In the genomic region with DNA sequence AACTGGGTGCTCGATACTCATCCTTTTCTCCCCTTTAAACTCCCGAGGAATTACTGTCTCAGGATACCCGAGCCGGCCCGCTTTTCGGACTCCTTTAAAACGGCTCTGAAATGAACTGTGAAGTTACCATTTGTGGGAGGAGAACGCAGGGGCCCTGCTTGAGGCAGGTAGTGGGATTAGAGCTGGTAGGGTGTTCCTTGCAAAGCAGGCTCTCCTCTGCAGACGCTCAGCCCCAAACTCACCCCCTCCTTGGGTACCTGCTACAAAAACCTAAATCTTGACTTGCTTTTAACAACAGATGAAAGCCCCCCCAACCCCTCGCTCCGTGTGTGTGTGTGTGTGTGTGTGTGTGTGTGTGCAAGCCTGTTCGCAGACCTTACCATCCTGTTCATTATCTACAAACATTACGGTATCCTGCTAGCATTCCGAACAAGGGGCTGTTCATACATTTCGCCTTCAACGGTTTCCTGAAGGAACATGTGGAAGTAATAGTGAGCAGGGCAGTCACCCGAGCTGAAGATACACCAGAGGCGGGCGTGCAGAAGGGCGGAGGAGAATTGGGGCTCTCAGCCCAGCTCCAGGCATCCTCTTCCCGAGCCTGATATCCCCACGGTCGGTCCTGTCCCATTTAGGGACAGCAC, we compare ENCODE assay signal across 10 mouse cellular contexts. TPM values are rescaled to one million over a fixed set of nuclear protein-coding genes. Genes with fewer than 3 reads are reported as not detected.
DNase-seq lines count a peak whose midpoint lies in the region; ATAC-seq and TF ChIP-seq lines count a peak whose summit lies in the region.
"Had no signal": no experiment of that assay in that cellular context is flagged by ENCODE, and none has a peak within 500 bp of the region (broad histone marks: within the 10 kb centered on the region; RNA-seq: fewer than 3 reads in every experiment).

No protein-coding gene starts in this region.

- H3K36me3 ChIP-seq in midbrain, embryonic 11.5 days (ENCODE audit: control insufficient read depth, insufficient read depth, low read length): no peaks in the 10 kb centered on the region; the same call in 1 of the 2 replicates
- no peaks in the 10 kb centered on the region for H3K36me3 ChIP-seq in midbrain, postnatal 0 days (ENCODE audit: insufficient read depth, low read length)
- no peaks in the 10 kb centered on the region for H3K36me3 ChIP-seq in forebrain, embryonic 16.5 days (ENCODE audit: control insufficient read depth, insufficient read depth)
- H3K36me3 ChIP-seq in limb, embryonic 10.5 days: peaks cover 8% of the 10 kb centered on the region

- DNase-seq in midbrain, embryonic 11.5 days (ENCODE audit: low spot score, missing footprints): peak; percentile 96
- no peak for DNase-seq in midbrain, postnatal 0 days (ENCODE audit: low spot score)
- DNase-seq in limb, embryonic 10.5 days (ENCODE audit: low spot score): peak; percentile 80
- DNase-seq in yolk sac, embryonic 10.5 days (ENCODE audit: low spot score): peak; percentile 51
- DNase-seq in layer of hippocampus, adult 18-20 months (ENCODE audit: low spot score in 2 of 2): no peak
- no peak for DNase-seq in right cerebral cortex, postnatal 25 days
- DNase-seq in spleen, adult 12 weeks (ENCODE audit: low spot score): no peak
- DNase-seq: thymus, adult 18-20 months had no signal

- WGBS in midbrain, embryonic 11.5 days: 1% methylated on average over 23 of the region's 23 CpGs
- WGBS in midbrain, postnatal 0 days: 1% methylated on average over 23 of the region's 23 CpGs
- WGBS in forebrain, embryonic 16.5 days: 3% methylated on average over 23 of the region's 23 CpGs
- WGBS in limb, embryonic 10.5 days: under 1% methylated on average over 23 of the region's 23 CpGs

- H3K4me1 ChIP-seq in midbrain, embryonic 11.5 days (ENCODE audit: control insufficient read depth, insufficient read depth, low read length): peaks cover 30% of the 10 kb centered on the region
- no peaks in the 10 kb centered on the region; the same call in 1 of the 2 replicates for H3K4me1 ChIP-seq in midbrain, postnatal 0 days (ENCODE audit: insufficient read depth, low read length)
- peaks cover 48% of the 10 kb centered on the region for H3K4me1 ChIP-seq in forebrain, embryonic 16.5 days (replicated peaks; ENCODE audit: control insufficient read depth, insufficient read depth, low read length)
- peaks cover 55% of the 10 kb centered on the region for H3K4me1 ChIP-seq in limb, embryonic 10.5 days

- no peaks in the 10 kb centered on the region for H3K9me3 ChIP-seq in midbrain, embryonic 11.5 days (ENCODE audit: control insufficient read depth, low read length)
- no peaks in the 10 kb centered on the region for H3K9me3 ChIP-seq in midbrain, postnatal 0 days (ENCODE audit: low read length)
- no peaks in the 10 kb centered on the region for H3K9me3 ChIP-seq in forebrain, embryonic 16.5 days (ENCODE audit: control insufficient read depth, low read length)
- no peaks in the 10 kb centered on the region for H3K9me3 ChIP-seq in limb, embryonic 10.5 days (replicated peaks)
- H3K9me3 ChIP-seq: megakaryocyte, embryonic 14.5 days had no signal

- no peak for ATAC-seq in midbrain, embryonic 11.5 days (ENCODE audit: low FRiP score)
- ATAC-seq in midbrain, postnatal 0 days (ENCODE audit: low FRiP score): no peak
- no peak for ATAC-seq in forebrain, embryonic 16.5 days

- no peak overlapping the region for H3K4me3 ChIP-seq in midbrain, embryonic 11.5 days (ENCODE audit: low read depth, low read length)
- no peak overlapping the region for H3K4me3 ChIP-seq in midbrain, postnatal 0 days (ENCODE audit: low read depth, low read length)
- peak overlapping the region; percentile 20 for H3K4me3 ChIP-seq in forebrain, embryonic 16.5 days (replicated peaks; ENCODE audit: low read length)
- peak overlapping the region; percentile 82 for H3K4me3 ChIP-seq in limb, embryonic 10.5 days
- H3K4me3 ChIP-seq: megakaryocyte, embryonic 14.5 days had no signal

- H3K9ac ChIP-seq in midbrain, embryonic 11.5 days (ENCODE audit: low read length): no peak overlapping the region
- no peak overlapping the region for H3K9ac ChIP-seq in midbrain, postnatal 0 days (replicated peaks; ENCODE audit: low read length, poor library complexity, severe bottlenecking)
- H3K9ac ChIP-seq in forebrain, embryonic 16.5 days (replicated peaks; ENCODE audit: low read depth, low read length): no peak overlapping the region

- no peak for TF ChIP-seq CTCF in midbrain, postnatal 0 days (IDR thresholded peaks at IDR 0.05)

- H3K27me3 ChIP-seq in midbrain, embryonic 11.5 days (ENCODE audit: control insufficient read depth, insufficient read depth, low read length): peaks cover 98% of the 10 kb centered on the region
- peaks cover 48% of the 10 kb centered on the region for H3K27me3 ChIP-seq in midbrain, postnatal 0 days (ENCODE audit: insufficient read depth, low read length)
- H3K27me3 ChIP-seq in forebrain, embryonic 16.5 days (replicated peaks; ENCODE audit: control insufficient read depth, insufficient read depth, low read length): peaks cover 60% of the 10 kb centered on the region
- peaks cover 23% of the 10 kb centered on the region; the same call in 1 of the 2 replicates for H3K27me3 ChIP-seq in limb, embryonic 10.5 days (ENCODE audit: low read depth, poor library complexity, severe bottlenecking)

- H3K4me2 ChIP-seq in midbrain, embryonic 11.5 days: peak overlapping the region; percentile 18; the same call in 1 of the 2 replicates
- no peak overlapping the region for H3K4me2 ChIP-seq in midbrain, postnatal 0 days (ENCODE audit: low read depth, low read length, poor library complexity, severe bottlenecking)
- H3K4me2 ChIP-seq in forebrain, embryonic 16.5 days (ENCODE audit: low read length): peak overlapping the region; percentile 42

- no peak overlapping the region for H3K27ac ChIP-seq in midbrain, embryonic 11.5 days (ENCODE audit: low read depth, low read length)
- H3K27ac ChIP-seq in midbrain, postnatal 0 days (ENCODE audit: low read depth, low read length): no peak overlapping the region
- H3K27ac ChIP-seq in forebrain, embryonic 16.5 days (ENCODE audit: low read length): no peak overlapping the region
- peak overlapping the region; percentile 99 for H3K27ac ChIP-seq in limb, embryonic 10.5 days

RNA-seq across cellular contexts. Expression of a gene that starts 1.6 kb away (rescaled TPM):
- polyA plus RNA-seq in midbrain, embryonic 11.5 days (2014; fragmentation: Nextera tagmentation; extraction: Ambion mirVana): 18.2 and 22.0 TPM in 2 replicates
- 52.4 and 58.8 TPM in 2 replicates for total RNA-seq in midbrain, postnatal 0 days (2014; rRNA removed)
- 16.7 and 20.3 TPM in 2 replicates for polyA plus RNA-seq in midbrain, postnatal 0 days (2015; fragmentation: Nextera tagmentation; extraction: Ambion mirVana)
- 11.3 and 12.1 TPM in 2 replicates for polyA plus RNA-seq in forebrain, embryonic 16.5 days (2015; fragmentation: Nextera tagmentation; extraction: Ambion mirVana)
- polyA plus RNA-seq in limb, embryonic 10.5 days (2016; fragmentation: Nextera tagmentation; extraction: Ambion mirVana): 69.2 and 111 TPM in 2 replicates
- total RNA-seq in layer of hippocampus, adult 18-20 months (2021): 10 to 100 TPM; 31.8 to 33.5 TPM

Comparison
In these comparisons a context has a peak if more than half of its experiments do, and no peak if none do; other contexts are left out.
1. DNase-seq: peak in midbrain, embryonic 11.5 days (single experiment), limb, embryonic 10.5 days (single experiment) and yolk sac, embryonic 10.5 days (single experiment); none in midbrain, postnatal 0 days (single experiment), layer of hippocampus, adult 18-20 months (0 of 2), right cerebral cortex, postnatal 25 days (single experiment) and spleen, adult 12 weeks (single experiment).
2. H3K4me3 ChIP-seq: peak in forebrain, embryonic 16.5 days (single experiment) and limb, embryonic 10.5 days (single experiment); none in midbrain, embryonic 11.5 days (single experiment) and midbrain, postnatal 0 days (single experiment).